Mouse (Mus musculus) urinary bladder, adult 2 months (tissue): ENCODE measurements around the gene Wdr95. TPM values are rescaled to one million over a fixed set of nuclear protein-coding genes. Genes with fewer than 3 reads are reported as not detected.
"Not testable (repeated sequence)": the region's sequence is repeated elsewhere in the genome, so short reads cannot be mapped to it uniquely, and the experiment has no call there.

Source experiments
- DNase-seq: peaks from one replicate; pipeline ENCODE4 v3.0.0; 2022; ENCODE audit warnings: low spot score
- polyA plus RNA-seq: library from polyadenylated mRNA; depleted of rRNA; stranded (reverse); fragments of >200 nt; gene quantifications from 2 replicates; pipeline ENCODE4 v1.2.3, GENCODE M21; 2012

The Wdr95 gene
- polyA plus RNA-seq, 1 experiment, result 0.12 TPM

DNA sequence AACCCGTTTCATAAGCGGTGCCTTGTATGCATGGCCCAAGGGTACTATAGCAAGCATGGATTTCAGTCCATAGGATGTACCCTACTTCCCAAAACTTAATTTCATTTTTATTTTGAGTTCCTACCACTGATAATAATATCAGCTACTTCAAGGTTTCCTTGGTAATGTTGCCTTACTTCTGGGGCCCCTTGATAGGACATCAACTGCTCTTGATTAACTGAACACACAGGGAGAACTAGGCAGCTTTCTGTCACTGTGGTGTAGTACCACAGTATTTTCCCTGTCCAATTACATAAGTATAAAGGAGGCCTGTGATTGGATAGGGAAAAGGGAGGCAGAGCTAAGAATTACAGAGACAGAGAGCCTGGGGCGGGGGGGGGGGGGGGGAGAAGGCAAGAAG is 13.6 kb upstream of the Wdr95 start:
- no peak for DNase-seq

DNA sequence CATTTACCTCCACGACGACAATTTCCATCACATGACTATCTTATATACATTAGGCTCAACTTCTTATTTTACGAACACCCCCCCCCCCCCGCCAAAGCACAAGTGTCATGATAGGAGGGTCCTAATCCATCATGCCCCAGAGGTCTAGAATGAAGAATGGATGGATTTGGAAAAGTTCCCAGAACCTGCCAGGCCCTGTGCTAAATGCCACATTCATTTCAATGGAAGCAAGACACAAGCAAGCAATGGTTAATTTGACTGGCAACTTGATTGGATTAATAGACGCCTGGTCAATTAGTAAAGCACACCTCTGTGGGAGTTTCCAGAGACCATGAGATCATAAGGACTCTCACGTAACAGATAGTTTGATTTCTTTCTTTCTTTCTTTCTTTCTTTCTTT is 11.4 kb upstream of the Wdr95 start:
- DNase-seq, result no peak

DNA sequence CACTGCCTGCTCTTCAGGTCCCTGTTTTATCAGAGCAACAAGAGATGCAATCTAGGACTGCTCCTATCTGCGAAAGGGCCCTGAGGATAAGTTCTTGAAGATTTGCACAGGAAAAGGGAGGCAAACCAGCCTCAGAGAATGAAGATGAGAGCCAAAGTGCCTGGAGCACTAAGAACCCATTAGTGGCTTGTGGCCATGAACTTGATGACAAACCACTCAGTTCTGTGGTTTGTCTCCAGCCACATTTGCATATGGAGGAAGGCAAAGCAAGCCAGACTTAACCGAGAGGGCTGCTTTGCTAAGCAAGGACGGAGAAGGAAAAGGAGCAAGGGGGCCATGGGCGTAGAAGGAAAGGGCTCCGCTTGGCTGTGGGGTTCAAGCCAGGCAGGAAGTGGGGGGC is 7.7 kb upstream of the Wdr95 start:
- DNase-seq, result no peak

DNA sequence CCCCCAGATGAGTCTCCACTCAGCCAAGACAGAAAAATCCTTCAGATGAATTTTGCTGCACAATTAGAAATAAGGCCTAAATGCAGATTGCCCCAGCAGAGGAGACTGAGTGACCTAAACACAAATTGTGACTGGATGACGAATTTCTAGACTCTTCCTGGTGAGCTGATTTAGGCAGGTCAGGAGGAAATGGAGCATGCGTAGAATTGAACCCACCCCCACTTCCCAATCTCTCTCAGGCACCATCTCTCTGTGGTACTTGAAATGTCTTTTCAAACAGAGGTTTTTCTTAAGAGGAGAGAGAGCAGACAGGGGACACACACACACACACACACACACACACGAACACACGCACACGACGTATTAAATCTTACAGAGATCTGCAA is 4.6 kb upstream of the Wdr95 start:
- DNase-seq, result no peak

DNA sequence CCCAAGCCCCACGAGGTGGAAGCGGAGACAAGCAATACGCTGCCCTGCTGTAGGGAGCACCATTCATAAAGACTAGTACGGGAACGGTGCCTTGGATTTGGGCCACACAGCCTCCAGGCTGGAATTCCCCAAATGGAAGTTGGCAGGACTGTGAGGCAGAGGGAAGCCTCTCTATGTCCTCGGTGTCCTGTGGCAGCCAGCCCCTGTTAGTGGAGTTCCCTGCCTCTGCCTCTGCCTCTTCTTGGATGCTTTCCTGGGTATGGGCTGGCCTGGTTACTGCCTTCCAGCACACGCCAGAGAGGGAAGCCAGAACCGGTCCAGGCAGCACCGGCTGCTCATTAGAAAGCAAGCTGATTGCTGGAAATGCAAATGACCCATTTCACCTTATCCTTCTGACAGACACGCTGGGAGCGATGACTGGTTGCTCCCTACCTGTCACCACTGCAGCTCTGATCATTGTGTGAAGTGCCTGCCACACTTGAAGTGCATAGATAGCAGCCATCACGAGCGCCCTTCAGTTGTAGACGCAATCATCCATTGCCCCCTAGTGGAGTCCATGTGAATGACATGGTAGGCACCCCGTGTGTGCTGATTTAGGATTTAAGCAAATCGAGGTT is 4.1 kb upstream of the Wdr95 start:
- DNase-seq, result peak; percentile 44

DNA sequence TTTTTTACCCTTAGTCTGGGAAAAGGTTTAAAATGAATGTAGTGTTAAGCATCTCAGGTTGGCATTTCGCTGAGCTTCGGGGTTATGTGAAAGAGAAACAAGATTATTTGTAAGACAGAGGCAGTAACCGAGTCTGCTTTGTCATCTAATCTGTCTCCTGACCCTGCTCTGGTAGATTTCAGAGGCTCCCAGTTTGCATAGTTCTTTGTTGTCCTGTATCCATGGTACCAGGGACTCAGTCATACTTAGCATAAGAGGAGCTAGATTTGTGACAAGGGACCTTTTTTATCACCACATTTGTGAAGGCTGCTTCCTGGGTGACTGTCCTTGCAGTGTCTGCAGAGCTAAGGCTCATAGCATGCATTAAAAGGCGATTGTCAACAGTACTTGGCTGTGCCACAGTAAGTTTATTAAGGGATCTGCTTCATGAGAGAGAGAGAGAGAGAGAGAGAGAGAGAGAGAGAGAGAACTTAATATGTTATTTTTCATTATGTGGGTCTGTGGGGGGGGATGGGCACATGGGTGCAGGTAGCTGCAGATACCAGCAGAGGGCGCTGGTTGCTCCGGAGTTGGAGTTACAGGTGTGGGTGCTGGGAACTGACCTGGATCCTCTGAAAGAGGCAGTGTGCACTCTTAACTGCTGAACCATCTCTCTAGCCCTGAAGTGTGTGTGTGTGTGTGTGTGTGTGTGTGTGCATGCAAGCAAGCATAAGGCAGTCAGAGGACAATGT is 3.3 kb upstream of the Wdr95 start:
- DNase-seq, result no peak

DNA sequence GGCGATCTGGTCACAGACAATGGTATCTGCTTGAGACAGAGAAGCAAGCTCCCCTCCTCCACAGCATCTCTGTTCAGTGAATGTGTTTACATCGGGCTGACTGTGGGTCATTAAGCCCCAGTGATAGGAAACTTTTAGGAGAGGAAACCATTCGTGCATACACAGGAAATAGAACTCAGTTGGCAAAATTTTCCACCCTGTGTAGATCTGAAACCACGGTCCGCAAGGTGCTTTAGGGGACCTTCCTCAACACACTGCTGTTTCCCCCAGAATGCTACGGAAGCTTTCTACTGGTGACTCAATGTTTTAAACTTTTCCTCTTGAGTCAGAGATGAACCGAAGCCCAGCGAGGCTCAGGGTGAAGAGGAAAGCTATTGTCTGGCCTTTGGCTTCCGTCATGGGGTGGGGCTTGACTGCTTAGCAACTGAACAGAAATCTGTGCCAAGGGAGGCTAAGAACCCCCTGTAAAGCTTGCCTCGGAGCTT is 2.0 kb upstream of the Wdr95 start:
- no peak for DNase-seq

DNA sequence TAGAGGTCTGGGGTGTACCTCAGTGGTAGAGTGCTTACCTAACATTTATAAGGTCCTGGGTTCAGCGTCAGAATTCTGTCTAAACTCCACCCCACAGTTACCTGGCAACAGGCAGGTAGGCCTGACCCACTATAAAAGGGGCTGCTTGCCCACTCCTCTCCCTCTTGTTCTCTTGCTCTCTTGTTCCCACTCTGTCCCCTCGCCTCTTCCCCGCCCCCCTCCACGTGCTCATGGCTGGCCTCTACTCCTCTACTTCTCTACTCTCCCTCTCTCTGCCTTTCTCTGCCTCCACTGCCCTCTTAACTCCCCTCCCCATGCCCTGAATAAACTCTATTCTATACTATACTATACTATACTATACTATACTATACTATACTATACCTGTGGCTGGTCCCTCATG is 1.2 kb upstream of the Wdr95 start:
- DNase-seq, result not testable (repeated sequence)

DNA sequence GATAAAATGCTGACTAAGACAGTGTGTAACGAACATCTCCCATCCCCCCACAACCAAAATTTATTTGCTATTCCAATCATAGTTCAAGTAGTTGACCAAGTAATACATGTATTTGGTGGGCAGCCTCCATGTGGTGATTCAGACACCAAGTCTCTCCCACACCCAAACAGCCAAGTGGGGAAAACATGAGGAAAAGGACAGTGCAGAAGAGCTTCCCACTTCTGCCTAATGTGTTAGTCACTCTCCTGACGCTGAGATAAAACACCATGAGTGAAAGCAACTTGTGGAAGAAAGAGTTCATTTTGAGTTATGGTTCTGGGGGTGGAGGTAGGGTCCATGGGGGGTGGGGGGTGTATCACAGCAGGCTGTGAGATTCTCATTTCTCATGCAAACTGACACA is 5.4 kb downstream of the Wdr95 start:
- DNase-seq, result no peak

DNA sequence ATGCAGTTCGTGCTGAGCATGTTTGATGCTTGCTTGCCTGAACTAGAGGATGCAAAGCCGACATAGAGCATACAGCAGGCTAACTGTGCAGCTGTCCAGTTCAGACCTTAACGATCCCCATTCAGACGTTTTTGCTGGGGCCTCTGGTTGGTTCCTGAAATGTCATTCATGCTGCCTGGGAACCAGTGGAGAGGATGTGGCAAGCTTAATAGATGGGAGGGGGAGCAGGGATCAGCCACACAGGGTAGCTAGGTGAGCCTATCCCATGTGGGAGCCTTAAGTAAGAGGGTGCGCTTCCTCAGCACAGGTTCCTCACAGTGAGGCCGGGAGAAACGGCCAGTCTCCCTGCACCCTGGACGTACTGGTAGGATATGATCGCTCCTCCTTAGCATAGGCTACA is 7.5 kb downstream of the Wdr95 start:
- DNase-seq, result no peak

DNA sequence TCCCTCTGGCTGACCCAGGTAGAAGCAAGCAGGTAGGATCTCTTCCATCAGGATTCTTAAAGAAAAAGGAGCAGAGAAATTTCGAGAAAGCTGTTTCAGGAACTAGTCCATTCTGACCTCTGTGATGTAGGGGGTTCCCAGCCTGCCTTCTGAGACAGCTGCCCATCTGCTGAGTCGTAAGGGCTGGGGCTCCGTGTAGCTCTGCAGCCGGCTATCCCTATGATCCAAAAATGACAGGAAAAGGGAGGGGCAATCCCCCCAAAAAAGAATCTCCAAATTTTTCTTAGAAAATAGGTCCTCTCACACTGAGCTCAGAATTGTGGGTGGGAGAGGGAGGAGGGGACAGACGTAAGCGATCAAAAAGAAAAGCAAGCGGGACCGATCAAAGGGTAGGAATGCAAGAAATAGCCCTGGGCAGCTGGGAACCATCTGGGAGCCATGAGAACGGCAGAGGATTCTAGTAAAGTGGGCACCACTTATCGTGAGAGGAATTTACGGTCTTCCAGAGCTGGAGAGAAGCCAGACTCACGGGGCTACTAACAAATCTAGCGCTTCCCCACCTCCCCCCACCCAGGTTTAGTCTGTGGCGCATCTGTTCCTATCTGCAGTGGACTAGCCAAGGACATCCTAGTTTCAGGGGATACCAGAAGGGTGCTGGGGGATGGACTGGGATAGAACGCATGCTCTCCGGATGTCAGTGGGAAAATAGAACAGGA is 9.5 kb downstream of the Wdr95 start:
- DNase-seq, result no peak

DNA sequence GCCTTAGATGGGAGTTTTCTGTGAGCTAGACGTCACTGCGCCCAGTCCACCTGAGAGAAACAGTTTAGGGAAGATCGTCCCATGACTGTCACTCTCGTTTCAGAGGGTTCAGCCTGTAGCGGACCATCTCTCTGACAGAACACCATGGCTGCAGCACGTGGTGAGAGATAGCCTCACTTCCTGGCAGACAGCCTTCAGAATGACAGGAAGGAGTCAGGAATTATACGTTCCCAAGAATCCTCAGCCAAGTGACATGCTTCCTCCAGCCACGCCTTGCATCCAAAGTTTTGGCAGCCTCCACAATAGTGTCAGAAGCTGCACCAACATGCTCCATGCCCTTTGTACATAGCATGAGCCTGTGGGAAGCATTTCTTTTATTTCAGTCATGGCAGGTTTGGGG is 10.1 kb downstream of the Wdr95 start:
- DNase-seq, result no peak

DNA sequence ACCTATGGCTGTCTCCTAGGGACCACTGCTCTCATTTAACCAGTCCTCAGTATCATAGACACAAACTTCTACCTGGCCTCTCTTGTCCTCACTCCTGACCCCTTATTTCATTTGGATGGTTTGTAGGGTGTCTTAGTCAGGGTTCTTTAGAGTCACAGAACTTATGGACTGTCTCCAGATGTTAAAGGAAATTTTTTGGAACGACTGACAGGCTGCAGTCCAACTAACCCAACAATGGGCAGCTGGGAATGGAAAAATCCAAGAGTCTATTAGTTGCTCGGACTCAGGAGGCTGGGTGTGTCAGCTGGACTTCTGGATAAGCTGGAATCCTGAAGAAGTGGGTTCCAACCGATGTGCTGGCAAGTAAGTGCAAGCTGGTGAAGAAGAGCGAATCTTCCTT is 10.6 kb downstream of the Wdr95 start:
- no peak for DNase-seq

DNA sequence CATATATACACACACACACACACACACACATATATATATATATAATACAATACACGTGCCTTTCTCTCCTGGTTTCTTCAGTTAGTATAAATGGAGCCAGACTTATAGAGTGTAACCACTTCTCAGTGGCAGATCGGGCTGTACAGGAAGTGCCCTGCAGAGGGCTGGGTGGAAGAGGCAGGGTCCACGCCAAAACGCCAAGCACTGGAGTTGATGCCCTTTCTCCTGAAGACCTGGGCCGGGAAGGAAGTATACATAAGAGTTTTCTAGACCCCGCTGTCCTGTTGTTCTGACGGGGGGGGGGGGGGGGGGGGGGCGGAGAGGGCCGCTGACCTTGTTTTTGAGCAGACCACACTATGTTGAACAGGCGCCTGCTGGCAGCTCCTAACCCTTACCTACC is 22.7 kb downstream of the Wdr95 start:
- DNase-seq, result no peak

DNA sequence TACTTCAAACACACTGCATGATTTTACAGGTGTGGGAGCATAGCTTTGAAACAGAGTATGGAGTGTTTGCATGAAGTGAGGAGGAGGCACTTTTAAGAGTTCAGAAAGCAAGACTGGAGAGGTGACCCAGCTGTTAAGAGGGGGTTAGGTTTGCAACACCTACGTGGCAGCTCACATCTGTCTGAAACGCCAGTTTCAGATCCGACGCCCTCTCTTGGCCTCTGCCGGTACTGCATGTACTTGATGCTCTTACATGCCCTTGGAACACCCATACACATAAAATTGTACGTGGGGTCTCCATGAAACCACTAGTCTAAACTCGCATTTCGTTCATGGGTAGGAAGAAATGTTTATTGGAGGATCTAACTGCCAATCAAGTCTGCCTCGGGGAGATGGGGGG is 24.3 kb downstream of the Wdr95 start:
- DNase-seq, result no peak

DNA sequence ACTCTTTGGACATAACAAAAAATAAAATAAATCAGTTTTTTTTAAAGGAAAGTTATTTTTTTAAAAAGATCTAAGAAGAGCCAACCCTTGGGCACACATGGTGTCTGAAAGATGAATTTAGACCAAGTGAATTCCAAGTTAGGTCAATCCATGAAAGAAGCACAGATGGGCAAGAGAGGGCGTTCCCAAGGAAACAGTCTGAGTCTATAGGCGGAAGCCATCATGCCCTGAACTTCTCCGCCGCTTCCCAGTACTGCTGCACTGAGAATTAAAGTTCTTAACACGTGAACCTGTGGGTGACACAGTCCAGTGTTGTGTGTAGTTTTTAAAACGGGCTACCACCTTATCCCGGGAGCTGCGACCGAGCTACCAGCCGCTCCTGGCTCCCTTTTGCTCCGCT is 24.9 kb downstream of the Wdr95 start:
- DNase-seq, result no peak

DNA sequence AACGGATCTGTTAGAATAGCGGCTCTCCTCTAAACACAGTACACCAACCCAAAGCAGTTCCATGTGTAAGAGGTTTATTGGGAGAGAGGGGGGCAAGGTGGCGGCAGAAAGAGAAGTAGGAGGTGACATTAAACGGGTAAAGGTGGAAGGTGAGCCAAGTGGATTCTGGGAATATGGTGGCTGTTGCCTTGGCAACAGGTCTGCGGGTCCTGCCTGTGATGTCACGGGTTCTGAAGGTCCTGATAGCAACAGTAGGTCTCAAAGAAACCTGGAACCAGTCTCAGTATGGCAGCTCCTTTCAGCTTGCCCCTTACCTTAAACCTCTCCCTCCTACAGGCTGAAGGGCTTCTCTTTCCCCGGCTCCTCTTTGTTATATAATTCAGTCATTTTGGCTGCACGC is 25.9 kb downstream of the Wdr95 start:
- DNase-seq, result no peak

DNA sequence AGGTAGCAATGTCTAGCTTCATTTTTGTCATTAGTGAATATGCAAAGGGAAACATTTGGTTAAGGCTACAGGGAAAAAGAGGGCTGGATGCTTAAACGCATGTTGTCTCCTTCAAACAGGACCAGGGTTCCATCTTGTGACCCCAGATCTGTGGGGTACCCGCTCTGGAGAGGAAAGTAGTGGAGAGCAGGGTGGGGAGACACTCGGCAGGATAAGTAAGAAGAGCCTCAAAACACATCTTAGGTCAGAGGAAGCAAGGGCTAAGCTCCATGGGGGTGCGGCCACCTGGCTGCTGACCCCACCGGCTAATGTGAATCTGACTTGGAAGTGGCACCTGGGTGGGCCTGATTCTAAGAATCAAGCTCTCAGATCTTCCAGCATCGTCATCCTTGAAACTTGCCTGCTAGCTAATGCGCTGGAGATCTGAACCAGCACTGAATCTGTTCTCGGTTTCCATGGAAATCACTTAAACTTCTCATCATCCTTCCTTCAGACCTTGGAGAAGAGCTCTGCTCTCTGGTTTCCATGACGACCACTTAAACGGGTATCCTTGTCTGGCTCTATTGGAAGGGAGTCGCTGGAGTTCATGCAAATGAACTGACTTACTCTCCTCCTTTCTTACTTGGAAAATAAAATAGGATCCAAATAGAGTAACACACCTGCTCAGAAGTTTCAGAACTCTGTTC is 32.6 kb downstream of the Wdr95 start:
- no peak for DNase-seq

DNA sequence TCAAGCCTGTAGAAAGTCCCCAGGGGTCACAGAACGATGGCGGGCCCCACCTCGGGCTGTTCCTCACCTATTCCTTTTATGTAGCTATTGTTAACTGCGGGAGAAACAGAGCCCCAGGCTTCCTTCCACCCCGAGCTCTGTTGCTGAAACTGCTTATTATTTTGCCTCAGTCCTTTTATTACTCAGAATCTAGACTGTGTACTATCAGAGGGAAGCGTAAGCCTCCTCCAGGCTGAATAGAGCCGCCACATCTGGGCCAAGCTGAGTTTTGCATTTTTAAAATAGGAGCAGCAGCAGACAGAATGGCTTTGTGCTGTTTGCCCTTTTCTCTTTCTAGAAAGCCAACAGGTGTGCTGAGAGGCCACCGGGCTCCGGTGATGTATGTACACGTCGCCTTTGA is 37.5 kb downstream of the Wdr95 start:
- DNase-seq, result no peak

DNA sequence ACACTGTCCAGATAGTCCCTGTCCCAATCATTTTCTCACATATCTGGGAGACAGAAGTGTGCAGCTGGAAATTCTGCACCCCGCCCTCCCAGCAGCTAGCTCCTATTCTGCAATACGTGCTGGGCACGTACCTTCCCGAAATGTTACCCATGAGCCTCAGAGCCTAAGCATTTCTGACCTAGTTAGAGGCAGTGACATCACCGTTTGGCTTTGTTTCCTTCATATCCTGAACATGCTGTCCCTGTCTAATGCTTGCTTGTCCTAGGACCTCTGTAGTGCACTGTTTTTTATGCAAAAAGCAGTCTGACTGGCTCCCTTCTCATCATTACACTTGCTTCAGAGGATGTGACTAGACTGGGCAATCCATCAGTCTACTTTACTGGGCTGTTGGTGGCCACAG is 38.5 kb downstream of the Wdr95 start:
- DNase-seq, result no peak

DNA sequence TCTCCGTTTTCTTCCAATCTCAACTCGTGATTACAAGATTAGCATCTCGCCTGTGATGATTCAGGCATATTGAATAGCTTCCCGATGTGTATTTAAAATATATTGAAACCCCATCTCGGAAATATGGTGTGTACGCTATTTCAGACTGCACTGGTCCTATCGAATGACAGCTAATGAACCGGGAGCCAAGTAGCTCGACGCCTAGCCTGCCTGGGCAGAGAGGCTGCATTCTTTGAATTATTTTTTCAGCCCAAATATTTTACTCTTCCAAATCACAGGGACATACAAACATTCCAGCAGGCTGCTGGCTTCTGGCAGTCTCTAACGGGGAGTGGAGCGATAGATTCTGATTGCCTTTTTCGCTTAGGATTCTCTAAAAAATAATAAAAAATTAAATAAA is 40.5 kb downstream of the Wdr95 start:
- DNase-seq, result no peak

DNA sequence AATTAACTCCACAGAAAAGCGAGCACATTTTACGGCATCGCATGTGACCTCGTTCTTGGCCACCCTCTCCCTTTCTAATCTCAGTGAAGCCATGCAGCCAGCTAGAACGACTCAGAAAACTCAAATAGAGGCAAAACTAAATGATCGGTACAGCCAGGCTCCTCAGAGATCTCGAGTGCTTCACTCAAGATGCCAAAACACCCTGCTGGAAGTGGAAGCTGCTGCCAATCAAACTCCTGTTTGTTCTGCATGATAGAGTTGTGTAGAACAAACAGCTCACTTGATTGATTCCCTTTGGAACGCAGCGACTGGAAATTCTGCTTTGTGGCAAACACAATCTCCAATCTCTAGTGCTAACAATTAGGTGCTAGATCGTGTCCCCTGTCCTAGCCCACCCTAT is 48.5 kb downstream of the Wdr95 start:
- no peak for DNase-seq

DNA sequence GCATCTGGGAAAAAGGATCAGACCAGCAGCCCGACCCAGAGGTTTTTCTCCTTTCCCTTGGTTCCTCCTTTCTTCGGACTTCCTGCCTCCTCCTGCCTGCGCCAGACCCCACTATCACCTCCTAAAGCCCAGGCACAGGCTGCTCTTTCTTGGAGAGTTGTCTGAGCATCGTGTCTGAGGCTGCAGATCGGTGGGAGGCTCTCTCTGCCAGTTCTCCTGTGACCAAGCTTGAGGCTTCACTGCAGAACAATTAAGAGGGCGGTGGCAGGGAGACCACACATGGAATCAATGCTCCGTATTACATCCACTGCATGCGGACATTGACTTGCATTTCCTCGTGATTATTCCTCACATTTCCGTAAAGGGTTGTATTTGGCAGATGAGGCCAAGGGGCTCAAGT is 49.0 kb downstream of the Wdr95 start:
- DNase-seq, result no peak
